Mouse (Mus musculus): ENCODE measurements around the gene Card10. TPM values are rescaled to one million over a fixed set of nuclear protein-coding genes. Genes with fewer than 3 reads are reported as not detected.

The Card10 gene
- polyA plus RNA-seq, 2 experiments from 2014 or later = not detected

GRCm38 (mm10) chr15:78801571-78801970 lies 1.3 kb downstream of the Card10 start:
- ATAC-seq = no peak

GRCm38 (mm10) chr15:78799029-78799428 lies 3.8 kb downstream of the Card10 start:
- ATAC-seq = no peak

GRCm38 (mm10) chr15:78797060-78797329 lies 5.8 kb downstream of the Card10 start:
- ATAC-seq = no peak

GRCm38 (mm10) chr15:78796196-78797059 lies 6.4 kb downstream of the Card10 start:
- ATAC-seq = no peak

- ATAC-seq = no peak
Observed at GRCm38 (mm10) chr15:78790990-78791389, 11.9 kb downstream of the Card10 start.

GRCm38 (mm10) chr15:78790451-78790850 lies 12.4 kb downstream of the Card10 start:
- no peak for ATAC-seq

- ATAC-seq = no peak
Observed at GRCm38 (mm10) chr15:78789721-78790323, 13.0 kb downstream of the Card10 start.

- ATAC-seq = no peak
Observed at GRCm38 (mm10) chr15:78788042-78788441, 14.8 kb downstream of the Card10 start.

GRCm38 (mm10) chr15:78787287-78787856 lies 15.5 kb downstream of the Card10 start:
- ATAC-seq = no peak

GRCm38 (mm10) chr15:78786411-78786818 lies 16.4 kb downstream of the Card10 start:
- no peak for ATAC-seq

GRCm38 (mm10) chr15:78785961-78786360 lies 16.9 kb downstream of the Card10 start:
- ATAC-seq = no peak

GRCm38 (mm10) chr15:78785258-78785657 lies 17.6 kb downstream of the Card10 start:
- ATAC-seq = no peak

- ATAC-seq = no peak
Observed at GRCm38 (mm10) chr15:78784520-78784919, 18.3 kb downstream of the Card10 start.

- ATAC-seq = no peak
Observed at GRCm38 (mm10) chr15:78782348-78783103, 20.3 kb downstream of the Card10 start.

- no peak for ATAC-seq
Observed at GRCm38 (mm10) chr15:78780908-78781307, 21.9 kb downstream of the Card10 start.

- no peak for ATAC-seq
Observed at GRCm38 (mm10) chr15:78780359-78780758, 22.5 kb downstream of the Card10 start.

- no peak for ATAC-seq
Observed at GRCm38 (mm10) chr15:78779690-78780089, 23.2 kb downstream of the Card10 start.

- no peak for ATAC-seq
Observed at GRCm38 (mm10) chr15:78779253-78779652, 23.6 kb downstream of the Card10 start.

GRCm38 (mm10) chr15:78778077-78778870 lies 24.6 kb downstream of the Card10 start:
- ATAC-seq = peak; percentile 71

GRCm38 (mm10) chr15:78773290-78773729 lies 29.5 kb downstream of the Card10 start, which contains the start of gene Mfng:
Gene Mfng, minus strand, starts transcription at chr15:78773475.
- ATAC-seq = peak; percentile 77

GRCm38 (mm10) chr15:78772856-78773255 lies 30.0 kb downstream of the Card10 start:
- ATAC-seq = no peak

GRCm38 (mm10) chr15:78772368-78772763 lies 30.5 kb downstream of the Card10 start:
- ATAC-seq = peak; percentile 74

Measured in CD4-positive, CD25-positive, alpha-beta regulatory T cell, adult 4 months (primary cell).